ENCODE assay signal across 23 mouse cellular contexts in the genomic region with DNA sequence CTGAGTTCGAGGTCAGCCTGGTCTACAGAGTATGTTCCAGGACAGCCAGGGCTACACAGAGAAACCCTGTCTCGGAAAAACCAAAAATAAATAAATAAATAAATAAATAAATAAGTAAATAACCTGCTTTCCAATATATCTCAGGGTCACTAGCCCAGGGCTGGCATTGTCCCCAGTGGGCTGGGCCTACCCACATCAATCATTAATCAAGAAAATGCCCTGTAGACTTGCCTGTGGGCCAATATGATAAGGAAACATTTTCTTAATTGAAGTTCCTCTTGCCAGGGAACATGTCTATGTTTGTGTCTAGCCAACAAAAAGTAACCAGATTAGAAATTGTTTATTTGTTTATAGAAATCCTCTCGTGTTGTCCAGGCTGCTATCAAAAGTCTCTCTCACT. TPM values are rescaled to one million over a fixed set of nuclear protein-coding genes. Genes with fewer than 3 reads are reported as not detected.
DNase-seq lines count a peak whose midpoint lies in the region; ATAC-seq and TF ChIP-seq lines count a peak whose summit lies in the region.
"Had no signal": no experiment of that assay in that cellular context is flagged by ENCODE, and none has a peak within 500 bp of the region (broad histone marks: within the 10 kb centered on the region; RNA-seq: fewer than 3 reads in every experiment).

No protein-coding gene starts in this region.

- TF ChIP-seq CTCF in kidney, adult 2 months (conservative IDR thresholded peaks at IDR 0.05; ENCODE audit: insufficient read depth, insufficient read length, low read depth, low read length), result no peak

- no peaks in the 10 kb centered on the region for H3K9me3 ChIP-seq in kidney, embryonic 14.5 days (ENCODE audit: control insufficient read depth, low read length)
- no peaks in the 10 kb centered on the region for H3K9me3 ChIP-seq in stomach, embryonic 16.5 days (replicated peaks; ENCODE audit: control insufficient read depth, low read length)
- no peaks in the 10 kb centered on the region for H3K9me3 ChIP-seq in heart, embryonic 12.5 days (replicated peaks)
- H3K9me3 ChIP-seq in heart, embryonic 11.5 days (replicated peaks; ENCODE audit: control insufficient read depth, low read length), result no peaks in the 10 kb centered on the region
- H3K9me3 ChIP-seq: forebrain, embryonic 13.5 days; heart, embryonic 13.5 days; limb, embryonic 10.5 days had no signal

- no peak for ATAC-seq in kidney, embryonic 14.5 days (ENCODE audit: low FRiP score, low TSS enrichment)
- no peak for ATAC-seq in stomach, embryonic 16.5 days (ENCODE audit: insufficient read depth, low FRiP score)
- ATAC-seq in heart, embryonic 12.5 days (ENCODE audit: insufficient number of reproducible peaks, low FRiP score), result no peak
- no peak for ATAC-seq in heart, embryonic 11.5 days (replicated peaks; ENCODE audit: insufficient number of reproducible peaks, low FRiP score, low TSS enrichment)
- ATAC-seq: forebrain, embryonic 13.5 days; midbrain, embryonic 13.5 days had no signal

- H3K4me2 ChIP-seq in kidney, embryonic 14.5 days (replicated peaks; ENCODE audit: low read depth, low read length), result no peak overlapping the region
- no peak overlapping the region for H3K4me2 ChIP-seq in stomach, embryonic 16.5 days (ENCODE audit: low read depth, low read length)
- H3K4me2 ChIP-seq in heart, embryonic 12.5 days, result no peak overlapping the region
- no peak overlapping the region for H3K4me2 ChIP-seq in heart, embryonic 11.5 days
- H3K4me2 ChIP-seq: forebrain, embryonic 13.5 days; heart, embryonic 13.5 days; hindbrain, embryonic 12.5 days; midbrain, embryonic 13.5 days had no signal

- WGBS in kidney, embryonic 14.5 days, result 84% methylated on average over 3 of the region's 3 CpGs
- WGBS in kidney, adult 2 months, result 73% methylated on average over 3 of the region's 3 CpGs
- 67% methylated on average over 3 of the region's 3 CpGs for WGBS in stomach, embryonic 16.5 days
- 77% methylated on average over 3 of the region's 3 CpGs for WGBS in heart, embryonic 12.5 days
- 81% methylated on average over 3 of the region's 3 CpGs for WGBS in heart, embryonic 11.5 days (ENCODE audit: insufficient replicate concordance)

- H3K9ac ChIP-seq in kidney, embryonic 14.5 days (ENCODE audit: low read depth, low read length), result no peak overlapping the region
- no peak overlapping the region for H3K9ac ChIP-seq in stomach, embryonic 16.5 days (ENCODE audit: low read length)
- H3K9ac ChIP-seq in heart, embryonic 12.5 days, result no peak overlapping the region
- no peak overlapping the region for H3K9ac ChIP-seq in heart, embryonic 11.5 days (ENCODE audit: low read depth, low read length)
- H3K9ac ChIP-seq: forebrain, embryonic 13.5 days; heart, embryonic 13.5 days; hindbrain, embryonic 12.5 days; midbrain, embryonic 13.5 days had no signal

- no peak overlapping the region for H3K4me3 ChIP-seq in kidney, embryonic 14.5 days (ENCODE audit: low read length)
- H3K4me3 ChIP-seq in kidney, adult 2 months (ENCODE audit: insufficient read depth, low read depth, low read length), result no peak overlapping the region
- H3K4me3 ChIP-seq in stomach, embryonic 16.5 days (replicated peaks; ENCODE audit: low read length), result no peak overlapping the region
- no peak overlapping the region for H3K4me3 ChIP-seq in heart, embryonic 12.5 days
- no peak overlapping the region for H3K4me3 ChIP-seq in heart, embryonic 11.5 days (ENCODE audit: low read depth, low read length)
- H3K4me3 ChIP-seq: forebrain, embryonic 13.5 days; gastrocnemius, adult 2 months; heart, embryonic 13.5 days; hindbrain, embryonic 12.5 days; layer of hippocampus, adult 2 months; limb, embryonic 10.5 days; megakaryocyte, embryonic 14.5 days; midbrain, embryonic 13.5 days had no signal

- no peaks in the 10 kb centered on the region for H3K36me3 ChIP-seq in kidney, embryonic 14.5 days (ENCODE audit: control insufficient read depth, insufficient read depth, low read length)
- no peaks in the 10 kb centered on the region for H3K36me3 ChIP-seq in kidney, adult 2 months (ENCODE audit: control insufficient read depth, insufficient read depth, low read length)
- H3K36me3 ChIP-seq in stomach, embryonic 16.5 days (ENCODE audit: control insufficient read depth, insufficient read depth, low read length), result no peaks in the 10 kb centered on the region
- no peaks in the 10 kb centered on the region for H3K36me3 ChIP-seq in heart, embryonic 12.5 days
- no peaks in the 10 kb centered on the region for H3K36me3 ChIP-seq in heart, embryonic 11.5 days (ENCODE audit: control insufficient read depth, insufficient read depth, low read length)
- H3K36me3 ChIP-seq: heart, embryonic 13.5 days; hindbrain, embryonic 12.5 days; limb, embryonic 10.5 days; midbrain, embryonic 13.5 days had no signal

- no peak for TF ChIP-seq POLR2A in kidney, adult 2 months (IDR thresholded peaks at IDR 0.05; ENCODE audit: low read depth, low read length)

- H3K27ac ChIP-seq in kidney, embryonic 14.5 days (ENCODE audit: low read depth, low read length), result no peak overlapping the region
- H3K27ac ChIP-seq in kidney, adult 2 months (ENCODE audit: insufficient read depth, low read depth, low read length), result no peak overlapping the region
- peak overlapping the region; percentile 70 for H3K27ac ChIP-seq in stomach, embryonic 16.5 days (ENCODE audit: low read length)
- no peak overlapping the region for H3K27ac ChIP-seq in heart, embryonic 12.5 days (ENCODE audit: poor library complexity, severe bottlenecking)
- H3K27ac ChIP-seq in heart, embryonic 11.5 days (ENCODE audit: low read depth, low read length), result no peak overlapping the region
- H3K27ac ChIP-seq: forebrain, embryonic 13.5 days; gastrocnemius, adult 2 months; heart, embryonic 13.5 days; hindbrain, embryonic 12.5 days; layer of hippocampus, adult 2 months; limb, embryonic 10.5 days; midbrain, embryonic 13.5 days had no signal

- peaks cover 15% of the 10 kb centered on the region; the same call in 1 of the 2 replicates for H3K4me1 ChIP-seq in kidney, embryonic 14.5 days (ENCODE audit: control insufficient read depth, insufficient read depth, low read length)
- peaks cover 17% of the 10 kb centered on the region for H3K4me1 ChIP-seq in kidney, adult 2 months (ENCODE audit: control insufficient read depth, insufficient read depth, low read length)
- H3K4me1 ChIP-seq in stomach, embryonic 16.5 days (ENCODE audit: control insufficient read depth, insufficient read depth, low read length), result no peaks in the 10 kb centered on the region
- H3K4me1 ChIP-seq in heart, embryonic 12.5 days (replicated peaks), result no peaks in the 10 kb centered on the region
- no peaks in the 10 kb centered on the region for H3K4me1 ChIP-seq in heart, embryonic 11.5 days (ENCODE audit: control insufficient read depth, insufficient read depth, low read length)
- H3K4me1 ChIP-seq: forebrain, embryonic 13.5 days; heart, embryonic 13.5 days; hindbrain, embryonic 12.5 days; megakaryocyte, embryonic 14.5 days; midbrain, embryonic 13.5 days had no signal

- DNase-seq in kidney, adult 11 months, result peak; percentile 27
- peak; percentile 51 for DNase-seq in kidney, adult 2 months
- peak; percentile 30 for DNase-seq in kidney, postnatal 10 days
- no peak for DNase-seq in testis, postnatal 10 days (ENCODE audit: low spot score)
- DNase-seq: adrenal gland, postnatal 25 days; cerebellum, adult 8-10 months; cerebellum, postnatal 36 days; gastrocnemius, adult 2 months; heart, postnatal 14 days; liver; lung, postnatal 14 days; thymus, postnatal 4 days had no signal

- no peaks in the 10 kb centered on the region for H3K27me3 ChIP-seq in kidney, embryonic 14.5 days (ENCODE audit: control insufficient read depth, insufficient read depth, low read length)
- H3K27me3 ChIP-seq in kidney, adult 2 months (replicated peaks; ENCODE audit: control insufficient read depth, insufficient read depth, low read length), result no peaks in the 10 kb centered on the region
- no peaks in the 10 kb centered on the region for H3K27me3 ChIP-seq in stomach, embryonic 16.5 days (ENCODE audit: control insufficient read depth, insufficient read depth, low read length)
- H3K27me3 ChIP-seq in heart, embryonic 12.5 days (replicated peaks), result no peaks in the 10 kb centered on the region
- H3K27me3 ChIP-seq in heart, embryonic 11.5 days (ENCODE audit: control insufficient read depth, insufficient read depth, low read length), result no peaks in the 10 kb centered on the region
- H3K27me3 ChIP-seq: forebrain, embryonic 13.5 days; heart, embryonic 13.5 days; hindbrain, embryonic 12.5 days; megakaryocyte, embryonic 14.5 days; midbrain, embryonic 13.5 days had no signal

RNA-seq across cellular contexts. Expression of gene Cd2ap, which starts 31.7 kb away (rescaled TPM):
- polyA plus RNA-seq in kidney, embryonic 14.5 days (2014; fragmentation: Nextera tagmentation; extraction: Ambion mirVana), result 39.5 and 60.5 TPM in 2 replicates
- polyA plus RNA-seq in kidney, adult 2 months (2012; rRNA removed), result 14.6 and 19.1 TPM in 2 replicates
- polyA plus RNA-seq in stomach, embryonic 16.5 days (2015; fragmentation: Nextera tagmentation; extraction: Ambion mirVana), result 28.7 and 31.8 TPM in 2 replicates
- 20.2 and 21.8 TPM in 2 replicates for polyA plus RNA-seq in heart, embryonic 12.5 days (2016; fragmentation: Nextera tagmentation; extraction: Ambion mirVana)
- 17.8 and 20.7 TPM in 2 replicates for polyA plus RNA-seq in heart, embryonic 11.5 days (2014; fragmentation: Nextera tagmentation; extraction: Ambion mirVana)
